Mouse (Mus musculus) intestine, embryonic 16.5 days (tissue): ENCODE measurements at regions not wholly inside any gene's neighbourhood (a gene's known extent, or its start where the extent isn't known, plus 50 kb on each side); places are given as distances from the start of the nearest gene placed in this dataset.

Source experiments
- ATAC-seq: fragments of 200-750 bp; cut with Nextera tagmentation; 2 replicates; pipeline ENCODE4 v1.8.0; 2017; ENCODE audit warnings: moderate TSS enrichment, moderate library complexity
- H3K27ac ChIP-seq: fragments of 300-500 bp; sonication (generic); 2 replicates; pipeline ENCODE4 v1.5.1; 2014; ENCODE audit warnings: mild to moderate bottlenecking, low read length
- H3K27me3 ChIP-seq: fragments of 300-500 bp; sonication (generic); replicated peaks from 2 replicates; pipeline ENCODE4 v1.6.1; 2014; ENCODE audit warnings: low read length, control low read depth, mixed read lengths; ENCODE audit not compliant: control insufficient read depth, insufficient read depth
- H3K36me3 ChIP-seq: fragments of 300-500 bp; sonication (generic); 2 replicates; pipeline ENCODE4 v1.6.1; 2014; ENCODE audit warnings: low read length, control low read depth; ENCODE audit not compliant: control insufficient read depth, insufficient read depth
- H3K4me1 ChIP-seq: fragments of 300-500 bp; sonication (generic); 2 replicates; pipeline ENCODE4 v1.6.1; 2014; ENCODE audit warnings: low read length, control low read depth, mixed read lengths; ENCODE audit not compliant: control insufficient read depth, insufficient read depth
- H3K4me2 ChIP-seq: fragments of 300-500 bp; sonication (generic); 2 replicates; pipeline ENCODE4 v1.6.1; 2014; ENCODE audit warnings: low read depth, low read length, control low read depth
- H3K4me3 ChIP-seq: fragments of 300-500 bp; sonication (generic); 2 replicates; pipeline ENCODE4 v1.5.1; 2014; ENCODE audit warnings: mild to moderate bottlenecking, low read length
- H3K9ac ChIP-seq: fragments of 300-500 bp; sonication (generic); 2 replicates; pipeline ENCODE4 v1.6.1; 2014; ENCODE audit warnings: low read depth, low read length
- H3K9me3 ChIP-seq: fragments of 300-500 bp; sonication (generic); 2 replicates; pipeline ENCODE4 v1.6.1; 2016; ENCODE audit warnings: low read length, control low read depth; ENCODE audit not compliant: control insufficient read depth
- WGBS: fragments of 180-500 bp; shearing (Covaris S2); extraction: QIAGEN DNeasy Blood & Tissue Kit; methylation state at CpG from one replicate; pipeline ENCODE4 v1.1.7; 2014; 5-methylcytosine and 5-hydroxymethylcytosine counted together

DNA sequence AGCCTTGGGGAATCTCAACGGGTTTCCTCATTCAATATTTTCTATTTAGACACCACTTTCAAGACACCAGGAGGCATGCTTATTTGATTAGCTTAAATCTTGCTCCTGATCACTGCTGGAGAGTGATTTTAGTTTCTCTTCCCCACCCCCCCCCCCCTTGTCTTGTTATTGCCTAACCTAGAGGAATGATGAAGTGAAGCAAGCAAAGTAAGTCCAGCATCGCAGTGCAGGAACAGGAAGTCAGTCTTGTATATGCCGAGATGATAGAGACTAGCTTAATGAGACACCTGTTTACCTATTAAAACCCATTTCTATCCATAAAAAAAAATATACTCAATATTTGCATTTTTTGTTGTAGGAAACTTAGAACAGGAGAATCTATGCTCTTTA is 209.6 kb upstream of the Slit2 start:
- no peaks in the 10 kb centered on the region for H3K36me3 ChIP-seq
- no peaks in the 10 kb centered on the region for H3K27me3 ChIP-seq
- no peak overlapping the region for H3K4me3 ChIP-seq
- no peaks in the 10 kb centered on the region for H3K9me3 ChIP-seq
- 54% methylated on average over 3 of the region's 3 CpGs for WGBS
- no peak overlapping the region for H3K9ac ChIP-seq
- H3K27ac ChIP-seq, result no peak overlapping the region
- no peak overlapping the region for H3K4me2 ChIP-seq
- ATAC-seq, result no peak
- H3K4me1 ChIP-seq, result no peaks in the 10 kb centered on the region

GRCm38 (mm10) chr5:47780861-47781260 is 202.1 kb upstream of the Slit2 start:
- Histone ChIP-seq H3K4me3 (no peak overlapping the region), H3K27ac (no peak overlapping the region)
- WGBS, result 88% methylated on average over 2 of the region's 2 CpGs

DNA sequence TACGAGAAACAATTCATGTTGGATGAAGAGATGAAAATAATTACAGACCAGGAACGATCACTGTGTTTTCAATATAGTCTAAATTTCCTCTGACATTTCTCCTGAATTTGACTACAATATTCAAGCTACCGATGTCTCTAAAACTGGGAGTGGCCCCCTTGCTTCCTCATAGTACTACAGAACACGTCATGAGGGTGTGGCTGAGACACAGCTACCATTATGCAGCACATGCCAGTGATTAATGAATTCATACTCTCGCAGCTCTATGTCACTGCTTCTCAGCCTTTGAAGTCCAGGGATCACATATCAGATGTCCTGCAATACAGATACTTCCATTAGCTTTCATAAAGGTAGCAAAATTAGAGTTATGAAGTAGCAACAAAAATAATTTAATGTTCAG is 201.3 kb upstream of the Slit2 start:
- ATAC-seq, result no peak
- WGBS, result 73% methylated on average over 5 of the region's 5 CpGs

More at GRCm38 (mm10) chr5:47780861-47781260, 202.1 kb upstream of the Slit2 start:
- H3K4me2 ChIP-seq, result no peak overlapping the region
- no peak overlapping the region for H3K9ac ChIP-seq
- ATAC-seq, result no peak
- H3K4me1 ChIP-seq, result no peaks in the 10 kb centered on the region
- no peaks in the 10 kb centered on the region for H3K27me3 ChIP-seq
- no peaks in the 10 kb centered on the region for H3K9me3 ChIP-seq
- no peaks in the 10 kb centered on the region for H3K36me3 ChIP-seq

GRCm38 (mm10) chr5:47794639-47795272 is 188.2 kb upstream of the Slit2 start:
- WGBS, result 53% methylated on average over 6 of the region's 6 CpGs
- no peak overlapping the region for H3K4me3 ChIP-seq
- no peaks in the 10 kb centered on the region for H3K4me1 ChIP-seq
- no peak overlapping the region for H3K27ac ChIP-seq
- H3K9me3 ChIP-seq, result no peaks in the 10 kb centered on the region
- H3K4me2 ChIP-seq, result no peak overlapping the region
- no peaks in the 10 kb centered on the region for H3K36me3 ChIP-seq
- no peak overlapping the region for H3K9ac ChIP-seq
- no peaks in the 10 kb centered on the region for H3K27me3 ChIP-seq
- ATAC-seq, result no peak

More for the DNA sequence above, 201.3 kb upstream of the Slit2 start:
- Histone ChIP-seq H3K4me1 (no peaks in the 10 kb centered on the region), H3K27ac (no peak overlapping the region), H3K9me3 (no peaks in the 10 kb centered on the region), H3K4me3 (no peak overlapping the region), H3K27me3 (no peaks in the 10 kb centered on the region), H3K9ac (no peak overlapping the region), H3K36me3 (no peaks in the 10 kb centered on the region), H3K4me2 (no peak overlapping the region)

DNA sequence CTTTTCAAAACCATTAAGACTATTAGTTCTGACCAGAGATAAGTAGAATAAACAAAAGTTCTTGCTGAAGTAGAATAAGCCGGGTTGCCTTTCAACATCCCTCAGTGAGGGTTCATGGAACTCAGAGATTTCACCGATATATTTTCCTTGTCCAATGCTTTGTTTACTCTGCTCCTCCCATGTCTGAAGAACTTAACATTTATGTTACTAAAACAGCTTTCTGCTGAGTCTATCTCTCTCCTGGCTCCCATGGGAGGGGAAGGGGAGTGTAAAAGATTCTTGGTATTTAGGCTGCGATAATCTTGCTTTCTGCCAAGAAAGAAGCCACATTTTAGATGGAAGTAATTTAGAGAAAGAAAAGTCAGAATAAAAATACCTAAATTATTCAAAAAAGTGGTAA is 187.7 kb upstream of the Slit2 start:
- no peak overlapping the region for H3K9ac ChIP-seq
- H3K27me3 ChIP-seq, result no peaks in the 10 kb centered on the region
- H3K9me3 ChIP-seq, result no peaks in the 10 kb centered on the region
- H3K4me1 ChIP-seq, result no peaks in the 10 kb centered on the region
- no peak overlapping the region for H3K4me2 ChIP-seq
- H3K4me3 ChIP-seq, result no peak overlapping the region
- H3K27ac ChIP-seq, result no peak overlapping the region
- no peak for ATAC-seq
- no peaks in the 10 kb centered on the region for H3K36me3 ChIP-seq
- WGBS, result 32% methylated on average over 3 of the region's 3 CpGs

- Histone ChIP-seq H3K4me1 (no peaks in the 10 kb centered on the region), H3K36me3 (no peaks in the 10 kb centered on the region), H3K9me3 (no peaks in the 10 kb centered on the region), H3K27ac (no peak overlapping the region), H3K4me3 (no peak overlapping the region), H3K9ac (no peak overlapping the region), H3K4me2 (no peak overlapping the region), H3K27me3 (no peaks in the 10 kb centered on the region)
- ATAC-seq, result no peak
- 92% methylated on average over 1 of the region's 1 CpGs for WGBS
Measured at GRCm38 (mm10) chr5:47820936-47821335, 162.0 kb upstream of the Slit2 start.

DNA sequence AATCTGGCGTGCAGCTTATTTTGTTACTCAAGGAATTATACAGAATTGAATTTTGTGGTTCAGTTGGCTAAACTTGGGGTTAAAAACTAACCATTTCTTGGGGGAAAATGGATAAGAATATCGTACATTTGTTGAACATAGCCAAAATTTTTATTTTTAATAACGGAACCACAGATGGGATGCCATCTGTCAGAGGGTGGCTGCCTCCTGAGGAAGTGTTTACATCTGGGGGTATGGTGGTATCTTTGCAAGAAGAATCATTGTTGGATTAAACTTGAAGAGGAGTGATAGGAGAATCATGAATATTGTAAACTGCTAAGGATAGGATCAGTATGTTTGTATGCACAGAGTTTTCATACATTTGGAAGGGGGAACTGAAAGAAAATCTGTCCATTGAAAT is 144.9 kb upstream of the Slit2 start:
- Histone ChIP-seq H3K9ac (no peak overlapping the region), H3K27me3 (no peaks in the 10 kb centered on the region), H3K9me3 (no peaks in the 10 kb centered on the region)

DNA sequence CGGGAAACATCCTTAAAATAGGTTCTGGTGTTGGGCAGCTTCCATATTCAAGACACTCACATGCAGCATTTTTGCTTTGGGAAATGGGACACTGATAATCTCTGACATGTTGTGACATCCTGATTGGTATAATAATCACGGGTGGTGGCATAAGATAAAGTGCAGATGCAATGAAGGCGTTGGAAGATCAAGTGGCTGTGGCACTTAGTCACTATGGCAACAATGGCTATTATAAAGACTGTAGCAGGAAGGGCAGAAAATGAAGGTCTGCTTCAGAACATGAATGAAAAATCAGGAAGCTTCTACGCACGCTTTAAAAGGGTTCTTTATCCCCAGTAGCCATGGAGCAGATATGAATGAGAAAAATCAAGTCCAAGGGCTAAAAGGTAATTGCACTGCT is 113.2 kb upstream of the Slit2 start:
- no peaks in the 10 kb centered on the region for H3K4me1 ChIP-seq
- H3K4me3 ChIP-seq, result no peak overlapping the region
- ATAC-seq, result no peak
- H3K36me3 ChIP-seq, result no peaks in the 10 kb centered on the region
- no peak overlapping the region for H3K27ac ChIP-seq
- H3K27me3 ChIP-seq, result no peaks in the 10 kb centered on the region
- 52% methylated on average over 5 of the region's 5 CpGs for WGBS
- H3K9me3 ChIP-seq, result no peaks in the 10 kb centered on the region
- H3K4me2 ChIP-seq, result no peak overlapping the region
- H3K9ac ChIP-seq, result no peak overlapping the region

More for the DNA sequence above, 144.9 kb upstream of the Slit2 start:
- Histone ChIP-seq H3K4me3 (no peak overlapping the region), H3K27ac (no peak overlapping the region), H3K36me3 (no peaks in the 10 kb centered on the region), H3K4me2 (no peak overlapping the region), H3K4me1 (no peaks in the 10 kb centered on the region)
- no peak for ATAC-seq
- WGBS, result 86% methylated on average over 3 of the region's 3 CpGs
